In the genomic region with DNA sequence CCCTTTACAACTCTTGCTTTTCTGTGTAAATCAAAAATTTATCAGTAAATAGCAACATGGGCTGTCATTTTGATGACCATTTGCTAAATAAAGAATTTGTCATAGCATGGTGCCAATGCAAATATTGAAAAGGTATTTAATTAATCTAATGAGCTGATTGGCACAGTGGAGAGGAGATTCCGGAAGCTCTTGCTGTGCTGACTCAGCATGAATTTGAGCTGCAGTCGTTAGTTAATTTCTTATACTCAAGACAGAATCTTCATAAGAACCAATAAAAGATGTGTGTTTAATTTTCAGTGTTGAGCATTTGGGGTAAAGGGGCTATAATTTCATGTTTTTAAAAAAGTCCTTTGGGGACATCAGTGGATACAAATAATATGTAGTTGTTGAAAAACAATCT, we compare ENCODE assay signal across 3 mouse cellular contexts.
TF ChIP-seq lines count a peak whose summit lies in the region.

No protein-coding gene starts in this region.

TF ChIP-seq in CH12.LX, 34 proteins besides CTCF, POLR2A, EP300 and RAD21:
- TF ChIP-seq JUND (conservative IDR thresholded peaks at IDR 0.05; ENCODE audit: low read depth, low read length) (no peak), MYC (IDR thresholded peaks at IDR 0.05; ENCODE audit: low read depth, low read length) (no peak), ETS1 (conservative IDR thresholded peaks at IDR 0.05; ENCODE audit: low read depth, low read length) (no peak), USF1 (IDR thresholded peaks at IDR 0.05; ENCODE audit: low read depth, low read length) (no peak), CHD1 (IDR thresholded peaks at IDR 0.05; ENCODE audit: low read depth, low read length) (no peak), MAFK (IDR thresholded peaks at IDR 0.05; ENCODE audit: insufficient replicate concordance, low read length) (peak; percentile 88), MAX (IDR thresholded peaks at IDR 0.05; ENCODE audit: low read length) (no peak), SIN3A (IDR thresholded peaks at IDR 0.05; ENCODE audit: low read length) (no peak)

TF ChIP-seq in ES-E14, 5 proteins besides CTCF, POLR2A, EP300 and RAD21:
- TF ChIP-seq CHD2 (IDR thresholded peaks at IDR 0.05; ENCODE audit: low read depth, low read length) (no peak), MAFK (IDR thresholded peaks at IDR 0.05; ENCODE audit: insufficient read depth, low read depth, low read length) (peak; percentile 88)

TF ChIP-seq in MEL, 35 proteins besides CTCF, POLR2A, EP300 and RAD21:
- TF ChIP-seq MAFK (IDR thresholded peaks at IDR 0.05; ENCODE audit: borderline replicate concordance, low read depth, low read length) (0 out of 2 replicates have a peak, but pooled peaks have one; percentile 12), TBP (IDR thresholded peaks at IDR 0.05; ENCODE audit: low read depth, low read length) (no peak)
TF ChIP-seq in MEL: peak in this region for 1.
